Mouse (Mus musculus) midbrain, embryonic 15.5 days (tissue): ENCODE measurements around the gene Hdac7. TPM values are rescaled to one million over a fixed set of nuclear protein-coding genes. Genes with fewer than 3 reads are reported as not detected.
"Not testable (repeated sequence)": the region's sequence is repeated elsewhere in the genome, so short reads cannot be mapped to it uniquely, and the experiment has no call there.

Experiments
- ATAC-seq: fragments of 200-750 bp; cut with Nextera tagmentation; replicated peaks from 2 replicates; pipeline ENCODE4 v1.8.0; 2017; ENCODE audit warnings: moderate TSS enrichment
- H3K27ac ChIP-seq: fragments of 300-500 bp; sonication (generic); 2 replicates; pipeline ENCODE4 v1.5.1; 2015; ENCODE audit warnings: mild to moderate bottlenecking, inconsistent platforms
- H3K27me3 ChIP-seq: fragments of 300-500 bp; sonication (generic); replicated peaks from 2 replicates; pipeline ENCODE4 v1.6.1; 2015; ENCODE audit warnings: inconsistent platforms
- H3K36me3 ChIP-seq: fragments of 300-500 bp; sonication (generic); replicated peaks from 2 replicates; pipeline ENCODE4 v1.6.1; 2015; ENCODE audit warnings: inconsistent platforms
- H3K4me1 ChIP-seq: fragments of 300-500 bp; sonication (generic); 2 replicates; pipeline ENCODE4 v1.6.1; 2015; ENCODE audit warnings: inconsistent platforms
- H3K4me2 ChIP-seq: fragments of 300-500 bp; sonication (generic); 2 replicates; pipeline ENCODE4 v1.6.1; 2015; ENCODE audit warnings: inconsistent platforms, mild to moderate bottlenecking, moderate library complexity
- H3K4me3 ChIP-seq: fragments of 300-500 bp; sonication (generic); 2 replicates; pipeline ENCODE4 v1.5.1; 2015; ENCODE audit warnings: mild to moderate bottlenecking, inconsistent platforms
- H3K9ac ChIP-seq: fragments of 300-500 bp; sonication (generic); 2 replicates; pipeline ENCODE4 v1.6.1; 2015; ENCODE audit warnings: mild to moderate bottlenecking, inconsistent platforms
- H3K9me3 ChIP-seq: fragments of 300-500 bp; sonication (generic); 2 replicates; pipeline ENCODE4 v1.6.1; 2016; ENCODE audit warnings: inconsistent platforms
- WGBS: fragments of 180-500 bp; shearing (Covaris S2); methylation state at CpG from one replicate; pipeline ENCODE4 v1.1.7; 2015; ENCODE audit warnings: mixed read lengths; 5-methylcytosine and 5-hydroxymethylcytosine counted together
- polyA plus RNA-seq: library from polyadenylated mRNA; unstranded; fragments of >200 nt; fragmentation: Nextera tagmentation; extraction: Ambion mirVana; gene quantifications from 2 replicates; pipeline ENCODE4 v1.2.1, GENCODE M21; 2015

Hdac7 gene
- polyA plus RNA-seq, 1 experiment from 2014 or later, result 34.5 TPM

GRCm38 (mm10) chr15:97870116-97870515, 25.8 kb upstream of the Hdac7 start:
- H3K27ac ChIP-seq, H3K9me3 ChIP-seq, H3K27me3 ChIP-seq, H3K9ac ChIP-seq, H3K36me3 ChIP-seq, H3K4me3 ChIP-seq, H3K4me1 ChIP-seq, ATAC-seq, H3K4me2 ChIP-seq: not testable (repeated sequence)
- 79% methylated on average over 4 of the region's 4 CpGs for WGBS

GRCm38 (mm10) chr15:97868985-97869384, 24.7 kb upstream of the Hdac7 start:
- no peak overlapping the region for H3K4me3 ChIP-seq
- H3K27ac ChIP-seq, result no peak overlapping the region
- no peaks in the 10 kb centered on the region for H3K4me1 ChIP-seq
- no peak overlapping the region for H3K9ac ChIP-seq
- no peaks in the 10 kb centered on the region for H3K9me3 ChIP-seq
- H3K4me2 ChIP-seq, result no peak overlapping the region
- no peaks in the 10 kb centered on the region for H3K27me3 ChIP-seq
- ATAC-seq, result no peak
- H3K36me3 ChIP-seq, result no peaks in the 10 kb centered on the region
- WGBS, result 93% methylated on average over 6 of the region's 6 CpGs

- no peak overlapping the region for H3K4me3 ChIP-seq
- no peaks in the 10 kb centered on the region for H3K36me3 ChIP-seq
- no peak overlapping the region for H3K4me2 ChIP-seq
- H3K27ac ChIP-seq, result no peak overlapping the region
- peaks cover 12% of the 10 kb centered on the region; the same call in 1 of the 2 replicates for H3K4me1 ChIP-seq
- no peak for ATAC-seq
- H3K9ac ChIP-seq, result no peak overlapping the region
- no peaks in the 10 kb centered on the region for H3K9me3 ChIP-seq
- WGBS, result 90% methylated on average over 2 of the region's 2 CpGs
- H3K27me3 ChIP-seq, result no peaks in the 10 kb centered on the region
Measured at GRCm38 (mm10) chr15:97865988-97866387, 21.7 kb upstream of the Hdac7 start.

GRCm38 (mm10) chr15:97865175-97865574, 20.9 kb upstream of the Hdac7 start:
- no peak for ATAC-seq
- H3K27ac ChIP-seq, result no peak overlapping the region
- no peak overlapping the region for H3K9ac ChIP-seq
- no peaks in the 10 kb centered on the region for H3K9me3 ChIP-seq
- no peak overlapping the region for H3K4me3 ChIP-seq
- no peaks in the 10 kb centered on the region for H3K36me3 ChIP-seq
- WGBS, result 68% methylated on average over 6 of the region's 6 CpGs
- no peaks in the 10 kb centered on the region for H3K27me3 ChIP-seq
- peaks cover 12% of the 10 kb centered on the region; the same call in 1 of the 2 replicates for H3K4me1 ChIP-seq
- H3K4me2 ChIP-seq, result no peak overlapping the region

GRCm38 (mm10) chr15:97864361-97865045, 20.2 kb upstream of the Hdac7 start:
- peaks cover 12% of the 10 kb centered on the region; the same call in 1 of the 2 replicates for H3K4me1 ChIP-seq
- WGBS, result 79% methylated on average over 8 of the region's 8 CpGs
- no peaks in the 10 kb centered on the region for H3K9me3 ChIP-seq
- ATAC-seq, result no peak
- H3K4me3 ChIP-seq, result no peak overlapping the region
- no peaks in the 10 kb centered on the region for H3K36me3 ChIP-seq
- no peak overlapping the region for H3K27ac ChIP-seq
- no peak overlapping the region for H3K9ac ChIP-seq
- no peaks in the 10 kb centered on the region for H3K27me3 ChIP-seq
- H3K4me2 ChIP-seq, result no peak overlapping the region

- no peak overlapping the region; the same call in 1 of the 2 replicates for H3K9ac ChIP-seq
- peaks cover 12% of the 10 kb centered on the region; the same call in 1 of the 2 replicates for H3K4me1 ChIP-seq
- WGBS, result 75% methylated on average over 18 of the region's 18 CpGs
- H3K4me3 ChIP-seq, result no peak overlapping the region
- no peaks in the 10 kb centered on the region for H3K27me3 ChIP-seq
- no peaks in the 10 kb centered on the region for H3K9me3 ChIP-seq
- H3K4me2 ChIP-seq, result peak overlapping the region; percentile 26
- ATAC-seq, result no peak
- no peaks in the 10 kb centered on the region for H3K36me3 ChIP-seq
- H3K27ac ChIP-seq, result no peak overlapping the region
Measured at GRCm38 (mm10) chr15:97863494-97863881, 19.2 kb upstream of the Hdac7 start.

- no peak for ATAC-seq
- no peak overlapping the region for H3K4me3 ChIP-seq
- no peaks in the 10 kb centered on the region for H3K9me3 ChIP-seq
- no peaks in the 10 kb centered on the region for H3K27me3 ChIP-seq
- 0 out of 2 replicates have a peak overlapping the region, but pooled peaks have one; percentile 26 for H3K4me2 ChIP-seq
- peaks cover 12% of the 10 kb centered on the region; the same call in 1 of the 2 replicates for H3K4me1 ChIP-seq
- H3K9ac ChIP-seq, result no peak overlapping the region; the same call in 1 of the 2 replicates
- WGBS, result 23% methylated on average over 14 of the region's 14 CpGs
- no peak overlapping the region for H3K27ac ChIP-seq
- H3K36me3 ChIP-seq, result no peaks in the 10 kb centered on the region
Measured at GRCm38 (mm10) chr15:97862881-97863493, 18.7 kb upstream of the Hdac7 start.

GRCm38 (mm10) chr15:97860353-97860752, 16.1 kb upstream of the Hdac7 start:
- ATAC-seq, result no peak
- WGBS, result 73% methylated on average over 3 of the region's 3 CpGs
- H3K4me2 ChIP-seq, result no peak overlapping the region

GRCm38 (mm10) chr15:97858431-97858830, 14.1 kb upstream of the Hdac7 start:
- Histone ChIP-seq H3K27ac (no peak overlapping the region), H3K4me1 (peaks cover 9% of the 10 kb centered on the region; the same call in 1 of the 2 replicates), H3K9ac (no peak overlapping the region), H3K4me2 (no peak overlapping the region), H3K4me3 (no peak overlapping the region), H3K9me3 (no peaks in the 10 kb centered on the region), H3K36me3 (no peaks in the 10 kb centered on the region), H3K27me3 (no peaks in the 10 kb centered on the region)
- 91% methylated on average over 4 of the region's 4 CpGs for WGBS
- ATAC-seq, result no peak

More at GRCm38 (mm10) chr15:97860353-97860752, 16.1 kb upstream of the Hdac7 start:
- Histone ChIP-seq H3K27ac (no peak overlapping the region), H3K27me3 (no peaks in the 10 kb centered on the region), H3K9ac (no peak overlapping the region), H3K4me3 (no peak overlapping the region), H3K36me3 (no peaks in the 10 kb centered on the region), H3K9me3 (no peaks in the 10 kb centered on the region), H3K4me1 (peaks cover 12% of the 10 kb centered on the region; the same call in 1 of the 2 replicates)

GRCm38 (mm10) chr15:97854551-97854950, 10.2 kb upstream of the Hdac7 start:
- WGBS, result 78% methylated on average over 6 of the region's 6 CpGs
- Histone ChIP-seq H3K27me3 (no peaks in the 10 kb centered on the region), H3K36me3 (no peaks in the 10 kb centered on the region), H3K9me3 (no peaks in the 10 kb centered on the region), H3K27ac (no peak overlapping the region), H3K9ac (no peak overlapping the region), H3K4me2 (no peak overlapping the region), H3K4me1 (peaks cover 2% of the 10 kb centered on the region; the same call in 1 of the 2 replicates), H3K4me3 (no peak overlapping the region)
- no peak for ATAC-seq

GRCm38 (mm10) chr15:97854059-97854458, 9.8 kb upstream of the Hdac7 start:
- no peaks in the 10 kb centered on the region for H3K9me3 ChIP-seq
- no peaks in the 10 kb centered on the region for H3K27me3 ChIP-seq
- no peak overlapping the region for H3K27ac ChIP-seq
- H3K9ac ChIP-seq, result no peak overlapping the region
- peaks cover 6% of the 10 kb centered on the region; the same call in 1 of the 2 replicates for H3K4me1 ChIP-seq
- no peaks in the 10 kb centered on the region for H3K36me3 ChIP-seq
- no peak overlapping the region for H3K4me3 ChIP-seq
- 45% methylated on average over 8 of the region's 8 CpGs for WGBS
- no peak for ATAC-seq
- no peak overlapping the region for H3K4me2 ChIP-seq

GRCm38 (mm10) chr15:97852291-97852690, 8.0 kb upstream of the Hdac7 start:
- WGBS, result 84% methylated on average over 3 of the region's 3 CpGs
- Histone ChIP-seq H3K27ac (no peak overlapping the region), H3K9ac (no peak overlapping the region), H3K36me3 (no peaks in the 10 kb centered on the region), H3K9me3 (no peaks in the 10 kb centered on the region), H3K27me3 (no peaks in the 10 kb centered on the region), H3K4me1 (peaks cover 6% of the 10 kb centered on the region; the same call in 1 of the 2 replicates), H3K4me3 (no peak overlapping the region), H3K4me2 (no peak overlapping the region)
- ATAC-seq, result no peak
